Mouse (Mus musculus) embryonic fibroblast, embryonic 13.5 days (primary cell): ENCODE data around the gene Gpam.

Source experiments
- CTCF ChIP-seq: IDR thresholded peaks from 2 replicates; pipeline ENCODE4 v1.5.1; 2011; ENCODE audit warnings: mild to moderate bottlenecking, control low read depth, low read length, moderate library complexity, borderline replicate concordance; ENCODE audit not compliant: insufficient read depth
- POLR2A ChIP-seq: IDR thresholded peaks from 2 replicates; pipeline ENCODE4 v1.6.1; 2011; ENCODE audit warnings: low read depth, mild to moderate bottlenecking, control low read depth, low read length, moderate library complexity

DNA sequence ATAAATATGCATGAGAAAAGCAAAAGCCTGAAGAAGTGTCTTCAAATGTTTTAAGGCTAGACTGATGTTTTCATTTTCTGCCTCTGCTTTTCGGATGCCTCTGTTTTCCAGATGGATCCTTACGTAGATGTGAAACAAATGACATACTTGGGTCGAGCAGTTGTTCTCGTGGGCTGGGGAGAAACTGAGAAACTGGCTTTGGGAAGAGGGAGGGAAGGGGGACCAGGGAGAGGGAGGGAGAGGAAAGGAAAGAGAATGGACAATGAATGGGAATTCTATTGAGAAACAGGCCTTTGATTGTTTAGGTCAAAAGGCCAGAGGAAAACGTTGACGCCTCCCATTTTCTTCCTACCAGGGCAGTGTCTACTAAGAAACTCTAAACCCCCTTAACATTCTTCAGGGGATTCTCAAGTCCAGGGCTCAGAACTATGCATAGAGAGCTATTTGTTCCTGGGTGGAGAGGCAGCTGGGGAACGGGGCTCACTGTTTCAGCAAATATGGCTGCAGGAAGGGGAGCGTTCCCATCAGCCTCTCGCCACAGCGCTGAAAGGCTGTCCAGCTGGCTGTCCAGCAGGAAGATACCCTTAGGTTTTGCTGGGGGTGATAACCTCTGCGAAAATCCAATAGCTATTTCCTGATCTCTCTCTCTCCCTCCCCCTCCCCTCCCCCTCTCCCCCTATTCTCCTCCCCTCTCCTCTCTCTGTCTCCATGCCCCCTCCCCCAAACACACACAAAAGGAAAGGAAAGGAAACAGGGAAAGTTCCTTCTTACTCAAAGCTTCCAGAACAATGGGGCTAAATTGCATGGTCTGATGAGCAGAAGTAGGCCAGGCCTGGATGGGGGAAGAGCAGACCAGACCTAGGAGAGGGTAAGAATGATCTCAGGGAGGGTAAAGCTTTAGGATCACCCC is 16.6 kb upstream of the Gpam start:
- no peak for TF ChIP-seq CTCF
- no peak for TF ChIP-seq POLR2A
